Mouse (Mus musculus) adrenal gland, adult 18-20 months (tissue): ENCODE data around the gene Ttc39a. TPM values are rescaled to one million over a fixed set of nuclear protein-coding genes. Genes with fewer than 3 reads are reported as not detected.
"Not testable (repeated sequence)": the region's sequence is repeated elsewhere in the genome, so short reads cannot be mapped to it uniquely, and the experiment has no call there.

Experiments used
- DNase-seq, 2 experiments: peaks; one replicate each; pipeline ENCODE4 v3.0.0; 2021 to 2022; ENCODE audit warnings: low spot score in 2 of 2
- long read RNA-seq, 2 experiments: library from polyadenylated mRNA; stranded (forward); transcript quantifications; one replicate each; pipeline ENCODE4 v2.0.0; 2021
- total RNA-seq, 2 experiments: library from RNA; stranded (reverse); gene quantifications; 1 replicate in 1 of 2; 2 replicates in 1 of 2; pipeline ENCODE4 v1.2.3; 2021

Ttc39a gene
- total RNA-seq = 1 to 10 TPM; 3.8 to 6.3 TPM
- long read RNA-seq, experiment 1, partial matches to known transcripts = 0 of 5 reads
- long read RNA-seq, experiment 1, other reads (novel, unspliced or antisense) = 3 of 5 reads
- long read RNA-seq, experiment 2, transcript Ttc39a-201 (18 exons, 2,356 nt) = major isoform, 11 of 15 reads
- long read RNA-seq, experiment 2, partial matches to known transcripts = 0 of 15 reads
- long read RNA-seq, experiment 2, other reads (novel, unspliced or antisense) = 4 of 15 reads

- DNase-seq = peak; percentile 47 to 50
Observed at GRCm38 (mm10) chr4:109406486-109407175, at the start of gene Ttc39a. Ttc39a (plus strand) TSS chr4:109406623.

GRCm38 (mm10) chr4:109378107-109378506 is 28.3 kb upstream of the Ttc39a start:
- no peak for DNase-seq

DNA sequence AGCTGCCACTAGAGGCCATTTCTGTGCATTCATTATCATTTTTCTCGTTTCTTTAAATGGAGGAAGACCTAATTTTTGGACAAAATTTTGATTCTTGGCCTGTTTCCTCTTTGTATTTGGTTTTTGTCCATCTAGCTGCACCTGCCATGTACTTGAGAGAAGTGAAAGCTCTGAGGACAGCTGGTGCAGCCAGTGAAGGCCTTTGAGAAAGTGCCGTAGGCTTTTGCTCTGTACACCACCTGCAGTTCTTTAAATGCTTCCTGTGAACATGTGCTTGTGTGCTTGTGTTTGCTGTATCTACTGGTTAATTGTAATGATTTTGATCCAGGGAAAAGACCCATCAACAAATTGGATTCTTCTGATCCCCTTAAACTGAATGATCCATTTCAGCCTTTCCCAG is 24.0 kb upstream of the Ttc39a start:
- no peak for DNase-seq

GRCm38 (mm10) chr4:109385599-109385998 is 20.8 kb upstream of the Ttc39a start:
- no peak for DNase-seq

- no peak for DNase-seq
Observed at GRCm38 (mm10) chr4:109393229-109393779, 13.1 kb upstream of the Ttc39a start.

DNA sequence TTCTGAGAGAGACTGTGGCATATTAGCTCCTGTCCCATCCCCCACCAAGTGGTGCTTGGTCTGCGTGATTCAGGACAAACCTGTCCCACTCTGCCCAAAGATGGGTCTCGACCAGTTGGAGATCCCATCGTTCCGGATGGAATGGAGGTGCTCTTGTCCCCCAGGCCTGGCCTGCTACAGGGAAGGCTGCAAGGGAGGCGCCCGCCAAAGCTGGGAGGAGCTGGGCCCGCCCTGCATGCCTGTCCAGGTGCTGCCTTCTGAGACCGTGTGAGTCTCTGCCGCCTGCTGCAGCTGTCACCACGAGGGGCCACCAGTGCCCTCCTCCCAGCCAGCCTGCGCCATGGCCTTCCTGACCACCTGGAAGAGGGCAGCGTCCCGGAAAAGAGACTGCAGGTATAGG is 12.5 kb upstream of the Ttc39a start:
- DNase-seq = no peak

GRCm38 (mm10) chr4:109394314-109395074 is 11.9 kb upstream of the Ttc39a start:
- no peak for DNase-seq

DNA sequence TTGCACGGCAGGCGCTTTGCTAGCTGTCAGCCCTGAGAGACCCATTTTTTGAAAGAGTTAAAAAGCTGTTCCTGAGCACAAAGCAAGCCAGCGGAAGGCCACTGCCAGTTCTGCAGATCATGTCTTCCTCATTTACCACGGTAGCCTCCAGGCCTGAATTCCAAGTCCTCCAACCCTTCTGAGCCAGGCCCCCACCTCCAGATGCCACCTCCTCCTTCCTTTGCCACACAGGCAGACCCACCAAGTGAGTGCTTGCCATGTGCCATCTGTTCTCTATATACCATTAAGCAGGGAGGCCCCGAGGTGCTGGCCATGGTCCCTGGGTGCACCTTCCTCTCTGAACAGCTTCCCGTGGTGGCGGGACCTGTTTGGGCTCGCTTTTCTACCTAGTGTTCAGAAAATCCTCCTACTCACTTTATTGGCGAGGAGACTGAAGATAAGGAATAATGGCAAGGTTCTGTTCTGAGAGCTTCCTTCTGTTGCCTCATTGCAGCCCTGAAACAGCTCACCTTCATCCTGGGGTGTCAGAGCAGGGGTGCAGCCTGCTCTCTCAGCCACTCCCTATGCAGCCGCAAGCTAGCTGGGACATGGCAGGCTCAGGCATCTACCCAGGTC is 6.0 kb upstream of the Ttc39a start:
- DNase-seq = no peak

DNA sequence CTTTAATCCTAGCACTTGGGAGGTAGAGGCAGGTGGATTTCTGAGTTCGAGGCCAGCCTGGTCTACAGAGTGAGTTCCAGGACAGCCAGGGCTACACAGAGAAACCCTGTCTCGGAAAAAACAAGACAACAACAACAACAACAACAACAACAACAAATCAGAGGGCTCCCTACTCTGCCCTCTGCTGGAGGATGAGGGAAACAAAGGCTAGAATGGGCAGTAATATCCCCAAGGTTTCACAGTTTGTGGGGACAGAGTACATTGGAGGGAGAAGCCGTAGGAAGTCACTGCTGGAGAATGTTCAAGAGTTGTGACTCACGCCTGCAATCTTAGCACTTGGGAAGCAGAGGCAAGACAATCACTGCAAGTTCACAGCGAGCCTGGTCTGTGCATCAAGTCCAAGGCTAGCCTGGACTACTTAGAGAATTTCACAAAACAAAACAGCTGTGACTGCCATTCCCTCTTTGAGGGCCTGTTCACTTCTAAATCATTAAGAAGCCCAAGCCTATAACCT is 5.2 kb upstream of the Ttc39a start:
- no peak for DNase-seq

DNA sequence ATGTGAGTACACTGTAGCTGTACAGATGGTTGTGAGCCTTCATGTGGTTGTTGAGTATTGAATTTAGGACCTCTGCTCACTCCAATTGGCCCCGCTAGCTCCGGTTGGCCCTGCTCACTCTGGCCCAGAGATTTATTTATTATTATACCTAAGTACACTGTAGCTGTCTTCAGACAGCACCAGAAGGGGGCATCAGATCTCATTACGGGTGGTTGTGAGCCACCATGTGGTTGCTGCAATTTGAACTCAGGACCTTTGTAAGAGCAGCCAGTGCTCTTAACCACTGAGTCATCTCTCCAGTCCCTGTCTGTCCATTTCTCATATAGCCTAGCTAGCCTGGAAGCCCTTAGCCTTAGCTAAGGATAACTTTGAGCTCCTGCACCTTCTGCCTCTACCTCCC is 1.5 kb upstream of the Ttc39a start:
- not testable (repeated sequence) for DNase-seq

DNA sequence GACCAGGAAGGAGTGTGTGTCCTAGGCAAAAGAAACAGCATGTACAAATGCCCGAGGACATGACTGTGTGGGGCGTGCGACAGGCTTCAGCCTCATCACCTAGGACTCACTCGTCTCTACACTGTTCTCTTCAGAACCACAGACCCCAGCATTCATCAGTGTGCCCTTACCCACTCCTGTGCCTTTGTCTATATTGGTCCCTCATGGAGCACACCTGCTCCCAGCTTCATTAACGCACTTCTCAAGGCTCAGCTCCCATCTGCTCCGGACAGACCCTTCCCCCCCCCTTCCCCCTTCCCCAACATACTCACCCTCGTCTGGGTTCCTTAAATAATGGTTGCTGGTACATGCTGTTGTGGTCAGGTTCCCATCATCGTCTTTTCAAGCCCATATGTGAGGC is 1.0 kb upstream of the Ttc39a start:
- DNase-seq = no peak

- peak; percentile 54 for DNase-seq
Observed at GRCm38 (mm10) chr4:109406054-109406485, 353 bp upstream of the Ttc39a start.

DNA sequence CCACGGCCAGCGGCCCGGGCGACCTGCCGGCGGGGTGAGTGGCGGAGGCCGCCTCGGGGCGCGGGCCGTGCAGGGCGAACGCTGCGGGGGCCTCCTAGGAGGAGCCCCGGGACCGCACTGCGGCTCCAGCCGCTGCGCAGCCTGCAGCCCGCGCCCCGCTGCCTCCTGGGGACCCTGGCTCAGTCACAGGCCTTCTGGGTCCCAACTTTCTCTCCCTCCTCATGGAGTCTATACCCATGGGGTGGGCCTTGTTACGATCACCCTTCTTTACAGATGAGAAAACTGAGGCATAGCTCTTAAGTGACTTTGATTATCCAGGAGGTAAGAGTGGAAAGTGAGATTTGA is 725 bp downstream of the Ttc39a start:
- DNase-seq = no peak

DNA sequence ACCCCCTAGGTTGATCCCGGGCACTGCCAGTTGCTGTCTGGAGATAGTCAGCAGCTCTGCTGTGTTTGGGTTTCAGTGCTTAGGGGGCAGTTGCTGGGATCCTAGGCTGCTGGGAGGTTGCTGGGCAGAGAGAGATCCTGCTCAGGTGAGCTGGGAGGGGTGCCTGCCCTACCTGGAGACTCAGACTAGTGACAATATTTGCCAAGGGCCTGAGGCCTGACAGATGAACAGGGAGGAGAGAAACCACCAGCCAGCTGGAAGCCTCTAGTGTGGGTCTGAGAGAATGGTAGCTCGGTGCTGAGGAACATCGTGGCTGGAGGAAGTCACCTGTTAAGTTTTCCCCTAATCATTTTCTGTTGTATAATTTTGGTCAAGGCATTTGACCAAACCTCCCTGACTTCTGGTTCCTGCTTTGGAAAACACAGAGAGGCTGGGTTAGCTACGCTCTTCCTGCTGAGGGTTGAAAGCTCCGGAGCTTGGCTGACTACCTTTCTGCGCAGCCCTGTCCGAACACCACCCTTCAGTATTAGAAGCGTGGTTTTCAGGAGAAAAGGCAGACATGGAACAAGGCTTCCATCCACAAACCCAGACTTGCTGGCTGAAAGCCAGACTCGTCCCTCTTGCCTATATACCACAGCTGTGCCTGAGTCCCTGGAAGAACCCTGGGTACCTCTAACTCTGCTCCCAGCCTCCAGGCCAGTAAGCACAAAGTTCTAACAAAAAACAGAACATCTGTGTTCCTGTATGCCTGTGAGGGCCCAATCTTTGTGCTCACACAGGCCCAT is 1.5 kb downstream of the Ttc39a start:
- no peak for DNase-seq

DNA sequence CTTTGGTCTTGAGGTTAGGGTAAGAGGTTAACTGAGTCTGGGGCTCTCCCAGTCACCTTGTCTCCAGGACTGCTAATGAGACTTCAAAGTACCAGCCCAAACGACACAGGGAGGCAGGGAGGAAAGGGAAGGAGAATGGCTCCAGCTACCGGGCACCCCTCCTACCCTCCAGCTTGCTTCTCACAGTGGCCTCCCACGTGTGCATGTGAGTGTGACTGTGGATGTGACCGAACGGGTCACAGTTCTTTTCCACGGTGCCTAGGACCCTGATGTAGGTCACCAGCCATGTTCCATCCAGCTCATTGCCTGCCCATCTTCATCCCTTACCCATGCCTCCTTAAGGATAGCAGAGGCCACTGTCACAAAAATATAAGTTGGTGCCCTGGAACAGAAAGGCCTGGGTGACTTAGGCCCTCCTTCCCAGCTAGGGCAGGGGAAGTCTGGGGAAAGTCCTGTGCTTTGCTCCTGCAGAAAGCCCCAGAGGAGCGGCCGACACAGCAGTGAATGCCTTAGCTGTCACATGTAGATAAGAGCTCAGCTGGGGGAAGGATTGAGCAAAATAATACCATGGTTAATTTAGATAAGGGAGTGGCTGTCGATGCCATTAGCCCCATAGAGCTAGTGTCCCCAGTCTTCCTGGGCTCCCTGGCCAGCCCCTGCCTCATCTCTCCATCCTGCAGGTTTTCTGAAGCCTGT is 4.4 kb downstream of the Ttc39a start:
- no peak for DNase-seq

DNA sequence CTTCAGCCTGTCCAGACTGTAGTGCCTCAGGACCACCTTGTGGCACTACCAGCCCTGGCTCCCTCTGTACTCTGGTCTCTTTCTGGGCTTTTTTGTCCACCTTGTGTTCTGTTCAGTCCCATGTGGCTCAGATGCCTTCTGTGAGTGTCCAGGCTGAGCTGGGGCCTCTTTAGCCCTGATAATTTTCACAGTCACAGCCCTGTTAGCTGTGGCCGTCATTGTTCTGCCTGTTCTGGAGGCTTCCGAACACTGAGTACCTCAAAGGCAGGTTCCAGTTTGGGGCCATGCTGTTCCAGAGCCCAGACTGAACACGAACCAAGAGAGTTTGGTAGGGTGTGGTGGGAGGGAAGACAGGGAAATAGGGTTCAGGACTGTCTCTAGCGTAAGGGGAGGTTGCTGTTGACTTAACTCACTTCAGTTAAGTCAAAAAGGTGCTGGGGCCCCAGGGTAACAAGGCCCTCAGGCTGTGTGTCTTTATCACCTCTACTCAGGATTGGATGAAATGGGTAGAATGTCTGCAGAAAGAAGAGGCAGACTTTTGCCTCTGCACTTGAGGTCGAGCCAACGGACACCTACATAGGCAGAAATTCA is 5.0 kb downstream of the Ttc39a start:
- DNase-seq = no peak

- no peak for DNase-seq
Observed at GRCm38 (mm10) chr4:109412233-109412632, 5.8 kb downstream of the Ttc39a start.

DNA sequence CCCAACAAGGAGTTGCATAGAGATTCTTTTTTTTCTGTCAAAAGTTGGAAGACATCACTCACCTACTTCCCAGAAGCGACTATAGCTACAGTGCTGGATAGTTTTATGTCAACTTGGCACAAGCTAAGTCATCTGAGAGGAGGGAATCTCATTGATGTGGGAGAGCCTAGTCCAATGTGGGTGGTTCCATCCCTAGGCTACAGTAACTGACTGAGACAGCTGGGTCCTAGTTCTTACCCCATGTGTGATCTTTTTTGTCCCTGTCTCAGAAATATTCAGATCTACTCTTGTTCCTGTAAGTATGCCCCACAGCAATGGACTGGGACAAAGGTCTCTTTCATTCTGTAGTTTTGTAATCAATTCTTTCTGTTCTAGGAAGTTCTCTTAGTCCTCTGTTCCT is 11.6 kb downstream of the Ttc39a start:
- DNase-seq = no peak

GRCm38 (mm10) chr4:109419017-109419416 is 12.6 kb downstream of the Ttc39a start:
- no peak for DNase-seq
